Mouse (Mus musculus) gastrocnemius, adult 18-20 months (tissue): ENCODE results near the gene Msn. TPM values are rescaled to one million over a fixed set of nuclear protein-coding genes. Genes with fewer than 3 reads are reported as not detected.

Experiments
- DNase-seq: peaks from one replicate; pipeline ENCODE4 v3.0.0; 2021; ENCODE audit warnings: low spot score
- long read RNA-seq, 2 experiments: library from polyadenylated mRNA; stranded (forward); transcript quantifications; one replicate each; pipeline ENCODE4 v2.0.0; 2021
- total RNA-seq, 2 experiments: library from RNA; stranded (reverse); gene quantifications; 2 replicates each; pipeline ENCODE4 v1.2.3; 2021

Msn gene
- 10 to 100 TPM; 18.9 to 33.7 TPM for total RNA-seq
- long read RNA-seq, experiment 1, transcript Msn-201 (13 exons, 3,842 nt), result major isoform, 26 of 34 reads
- long read RNA-seq, experiment 1, partial matches to known transcripts, result 5 of 34 reads
- long read RNA-seq, experiment 1, other reads (novel, unspliced or antisense), result 1 of 34 reads
- long read RNA-seq, experiment 2, transcript Msn-201 (13 exons, 3,842 nt), result major isoform, 19 of 21 reads
- long read RNA-seq, experiment 2, partial matches to known transcripts, result 2 of 21 reads
- long read RNA-seq, experiment 2, other reads (novel, unspliced or antisense), result 0 of 21 reads

DNA sequence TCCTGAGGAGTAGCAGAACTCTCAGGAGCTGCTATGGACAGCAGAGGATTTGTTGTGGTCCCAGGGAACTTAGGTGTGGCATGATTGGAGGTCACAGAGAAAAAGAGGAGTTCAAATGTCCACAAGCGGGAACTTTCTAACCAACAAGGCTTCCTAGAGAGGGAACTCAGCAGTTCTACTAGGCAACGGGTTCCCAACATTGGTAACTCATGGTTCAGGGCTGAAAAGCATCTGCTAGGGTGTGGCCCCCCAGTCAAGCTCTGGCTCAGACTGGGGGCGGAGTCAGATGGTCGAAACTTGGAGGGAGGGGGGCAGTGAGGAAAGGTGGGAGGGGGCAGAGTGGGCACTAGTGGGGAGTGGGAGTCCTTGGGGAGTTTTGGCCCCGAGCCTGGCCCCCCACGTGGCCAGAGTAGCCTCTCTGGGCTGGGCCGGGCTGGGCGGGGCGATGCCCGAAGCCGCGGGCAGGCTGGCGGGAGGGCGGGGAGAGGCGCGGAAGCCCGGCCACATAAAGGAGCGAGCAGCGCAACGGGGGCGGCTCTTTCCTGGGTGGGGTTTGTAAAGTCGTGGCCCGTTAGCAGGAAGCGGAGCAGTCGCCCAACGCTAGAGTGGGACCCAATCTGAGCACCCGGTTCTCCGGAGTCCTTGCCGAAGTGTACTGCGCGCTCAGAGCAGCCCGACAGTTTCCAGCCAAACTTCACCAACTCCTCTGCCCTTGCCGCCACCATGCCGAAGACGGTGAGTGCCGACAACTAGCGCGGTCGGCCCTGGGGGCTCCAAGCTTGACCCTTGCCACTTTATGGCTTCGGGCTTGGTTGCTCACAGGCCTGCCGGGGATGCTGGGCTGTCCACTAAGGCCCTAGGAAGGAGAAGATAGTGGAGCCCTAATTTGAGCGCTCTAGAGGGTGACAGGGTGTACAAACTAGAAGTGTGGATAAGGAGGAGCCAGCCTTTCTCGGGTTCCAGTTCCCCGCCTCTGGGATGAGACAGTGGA lies at the start of gene Msn:
Gene Msn (plus strand): TSS at position 534 of the 991 bp plus-strand sequence.
- DNase-seq, result peak; percentile 66

DNA sequence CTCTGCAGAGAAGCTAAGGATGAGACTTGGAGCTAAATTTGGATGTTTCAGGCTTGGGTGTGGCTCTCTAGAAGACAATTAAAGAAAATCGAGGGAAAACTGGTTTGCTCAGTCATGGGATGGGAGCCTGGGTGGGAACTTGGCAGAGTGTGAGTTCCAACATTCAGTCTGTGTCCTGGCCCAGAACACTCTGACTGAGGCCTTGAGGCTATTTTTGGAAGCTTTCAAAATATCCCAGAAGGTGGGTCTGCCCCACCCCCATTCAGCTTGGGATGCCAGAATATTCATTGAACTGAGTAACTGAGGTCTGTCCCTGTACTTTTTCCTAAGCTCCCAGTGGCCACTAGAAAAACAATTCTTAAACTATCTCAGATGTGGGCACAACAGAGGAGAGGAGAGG lies 43.0 kb upstream of the Msn start:
- DNase-seq, result peak; percentile 45

DNA sequence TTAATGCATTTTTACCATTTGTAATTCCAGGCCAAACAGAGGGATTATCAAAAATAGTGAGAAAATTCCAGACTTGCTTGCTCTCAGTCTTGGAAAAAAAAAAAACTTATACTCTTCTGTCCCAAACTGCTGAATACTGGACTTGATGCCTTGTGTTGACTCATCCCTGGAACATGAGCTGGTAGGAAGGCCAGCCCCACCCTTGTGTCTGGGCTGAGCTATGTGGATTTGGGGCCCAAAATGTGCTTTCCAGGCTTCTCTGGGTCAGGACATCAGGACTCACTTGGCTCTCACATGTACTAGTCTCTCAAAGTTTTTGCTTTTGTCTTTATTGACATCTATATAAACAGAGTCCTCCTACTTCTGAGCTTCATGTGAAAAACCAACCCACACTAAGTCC lies 18.1 kb upstream of the Msn start:
- peak; percentile 19 for DNase-seq

GRCm38 (mm10) chrX:96086259-96086658 lies 9.6 kb upstream of the Msn start:
- DNase-seq, result no peak

GRCm38 (mm10) chrX:96096513-96097210 lies 820 bp downstream of the Msn start:
- no peak for DNase-seq

GRCm38 (mm10) chrX:96097491-96097970 lies 1.7 kb downstream of the Msn start:
- no peak for DNase-seq

DNA sequence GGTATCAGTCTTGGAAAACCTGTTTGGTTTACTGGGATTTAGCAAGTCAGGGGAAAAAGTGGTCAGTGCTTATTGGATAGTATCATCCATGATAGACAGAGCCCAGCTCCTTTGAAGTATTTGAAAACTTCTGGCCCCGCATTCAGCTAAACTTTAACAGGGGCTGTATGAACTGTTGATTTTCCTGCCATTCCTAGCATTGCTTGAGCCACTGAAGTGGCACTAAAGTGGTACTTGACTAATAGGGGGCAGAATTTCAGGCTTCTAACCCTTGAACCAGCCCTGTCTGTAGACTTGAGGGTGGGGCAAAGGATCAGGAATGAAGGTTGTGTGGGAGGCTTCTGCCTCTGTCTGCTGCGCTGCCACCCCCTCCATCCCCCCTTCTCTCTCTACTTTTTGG lies 3.2 kb downstream of the Msn start:
- DNase-seq, result no peak

GRCm38 (mm10) chrX:96107427-96108291 lies 11.8 kb downstream of the Msn start:
- DNase-seq, result peak; percentile 78

GRCm38 (mm10) chrX:96113106-96113634 lies 17.3 kb downstream of the Msn start:
- no peak for DNase-seq

- DNase-seq, result no peak
These were observed 19.7 kb downstream of the Msn start for GRCm38 (mm10) chrX:96115501-96115900.

- DNase-seq, result no peak
These were observed 21.5 kb downstream of the Msn start for GRCm38 (mm10) chrX:96117366-96117765.

DNA sequence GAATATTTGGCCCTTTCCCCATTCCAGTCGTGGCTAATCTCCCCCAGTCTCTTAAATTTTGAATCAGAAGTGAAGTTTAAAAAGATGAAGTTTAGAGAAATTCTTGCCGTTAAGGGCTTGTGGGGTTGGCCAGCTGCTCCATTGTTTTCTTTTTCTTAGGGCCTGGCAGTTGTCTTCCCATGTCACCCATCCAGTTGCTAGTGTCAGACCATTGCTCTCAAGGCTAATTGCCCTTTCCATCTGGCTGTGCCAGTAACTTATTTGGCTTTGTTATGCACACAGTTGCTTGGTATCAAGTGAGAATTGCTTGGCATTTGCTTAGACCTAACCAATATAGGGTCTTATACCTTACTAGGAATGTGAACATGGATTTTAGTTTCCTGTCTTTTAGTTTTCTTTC lies 24.2 kb downstream of the Msn start:
- DNase-seq, result no peak

DNA sequence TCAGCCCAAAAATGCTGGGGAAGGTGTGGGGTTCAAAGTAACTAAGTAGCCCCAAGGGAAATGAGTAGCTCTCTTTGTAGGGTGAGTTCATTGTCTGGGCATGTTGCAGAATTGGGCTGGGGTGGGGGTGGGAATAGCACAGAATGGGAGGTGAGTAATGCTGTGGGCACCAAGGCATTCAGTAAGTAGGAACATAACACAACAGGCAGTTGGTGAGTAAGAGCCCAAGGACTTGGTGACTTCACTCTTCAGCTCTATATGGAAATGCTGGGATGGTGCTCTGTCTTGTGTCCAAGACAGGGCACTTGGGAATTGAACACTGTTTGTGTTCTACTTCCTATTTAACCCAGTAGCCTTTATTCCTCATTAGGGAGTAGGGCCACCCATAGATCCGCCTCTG lies 26.1 kb downstream of the Msn start:
- no peak for DNase-seq

DNA sequence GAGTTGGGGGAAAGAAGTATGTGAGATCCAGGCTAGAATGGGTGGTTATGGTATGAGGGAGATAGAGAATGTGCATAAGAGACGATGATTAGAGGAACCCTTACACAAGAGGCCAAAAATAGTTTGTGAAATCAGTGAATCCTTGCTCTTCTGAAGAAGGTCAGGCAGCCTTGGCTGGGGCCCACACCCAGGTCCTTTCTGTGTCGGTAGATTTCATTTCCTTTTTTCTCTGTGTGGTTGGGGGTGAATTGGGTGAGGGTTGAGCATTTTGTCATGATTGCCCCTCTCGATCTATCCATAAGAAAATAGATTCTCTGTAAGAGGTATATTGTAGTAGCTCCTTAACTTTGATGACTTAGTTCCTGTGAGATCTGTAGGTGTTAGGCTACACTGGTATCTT lies 31.0 kb downstream of the Msn start:
- no peak for DNase-seq

- DNase-seq, result peak; percentile 13
These were observed 34.3 kb downstream of the Msn start for GRCm38 (mm10) chrX:96130139-96130538.

DNA sequence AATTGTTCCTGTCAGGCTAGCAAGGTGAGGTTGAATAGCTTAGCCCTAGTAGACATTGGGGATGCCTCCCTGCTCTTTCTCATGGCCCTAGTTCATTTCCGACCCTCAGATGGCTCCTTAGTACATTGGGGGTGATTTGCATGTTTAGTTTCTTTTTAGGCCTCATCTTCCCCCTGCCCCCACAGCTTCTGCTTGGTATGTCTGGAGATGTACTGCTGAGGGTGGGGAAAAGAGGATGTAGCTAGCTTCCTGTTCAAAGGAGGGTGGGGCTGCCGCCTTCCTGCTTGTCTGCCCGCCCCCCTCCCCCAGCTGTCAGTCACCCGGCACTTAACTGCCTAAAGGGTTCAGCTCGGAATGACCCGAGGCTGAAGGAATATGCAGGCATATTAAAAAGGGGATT lies 34.8 kb downstream of the Msn start:
- DNase-seq, result no peak

GRCm38 (mm10) chrX:96133260-96133659 lies 37.4 kb downstream of the Msn start:
- DNase-seq, result peak; percentile 52

DNA sequence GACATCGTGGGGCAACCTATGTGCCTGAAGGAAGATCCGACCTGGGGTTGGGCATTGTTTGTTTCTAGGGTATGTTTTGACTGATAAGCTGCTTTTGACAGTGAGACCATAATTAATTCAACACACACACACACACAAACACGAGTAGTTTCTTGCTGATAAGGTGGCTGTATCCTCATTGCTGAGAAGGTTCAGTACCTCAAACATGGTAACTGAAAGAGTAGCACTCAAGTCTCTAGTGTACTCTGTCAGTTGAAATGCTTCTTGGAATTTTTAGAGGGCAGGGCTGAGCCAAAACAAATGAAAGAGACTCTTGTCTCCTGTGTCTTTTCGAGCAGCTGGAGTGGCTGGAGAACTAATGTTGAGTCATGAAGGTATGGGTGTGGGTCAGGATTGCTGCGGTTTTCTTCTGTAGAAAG lies 38.4 kb downstream of the Msn start:
- no peak for DNase-seq

GRCm38 (mm10) chrX:96134840-96135580 lies 39.2 kb downstream of the Msn start:
- no peak for DNase-seq

DNA sequence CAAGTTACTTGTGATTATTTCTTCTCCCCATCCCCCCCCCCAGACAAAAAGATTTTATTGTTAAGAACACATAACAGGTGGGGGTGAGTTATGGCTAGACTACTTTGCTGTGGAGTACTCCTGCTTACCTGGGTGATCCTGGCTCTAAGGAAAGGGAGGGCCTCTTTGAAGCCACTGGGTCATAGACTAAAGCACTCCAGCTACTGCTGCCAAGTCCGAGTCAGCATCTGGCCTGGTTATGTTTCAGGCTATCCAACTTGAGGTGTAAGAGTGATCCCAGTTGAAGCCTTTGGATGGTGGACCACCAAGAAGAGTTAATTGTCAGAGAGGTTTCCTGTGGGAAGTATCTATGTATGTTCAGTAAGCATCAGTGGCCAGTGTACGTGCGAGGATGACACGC lies 39.7 kb downstream of the Msn start:
- DNase-seq, result no peak
